Mouse (Mus musculus) lung, adult 2 months (tissue): Measurements from ENCODE around the gene Sh3glb1. TPM values are rescaled to one million over a fixed set of nuclear protein-coding genes. Genes with fewer than 3 reads are reported as not detected.

Source experiments
- DNase-seq: peaks from one replicate; pipeline ENCODE4 v3.0.0; 2022
- H3K4me1 ChIP-seq: fragments of 200-500 bp; 2 replicates; pipeline ENCODE4 v1.6.1; 2011; ENCODE audit warnings: low read length; ENCODE audit not compliant: control insufficient read depth, insufficient read depth
- H3K4me3 ChIP-seq: fragments of 200-500 bp; replicated peaks from 2 replicates; pipeline ENCODE3; 2011; ENCODE audit warnings: low read depth, mild to moderate bottlenecking, control low read depth, low read length; ENCODE audit errors: extremely low read depth
- CTCF ChIP-seq: fragments of 200-500 bp; IDR thresholded peaks from 2 replicates; pipeline ENCODE4 v1.5.1; 2011; ENCODE audit warnings: mild to moderate bottlenecking, low read length, control low read depth; ENCODE audit not compliant: insufficient read depth
- POLR2A ChIP-seq: fragments of 200-500 bp; IDR thresholded peaks from 2 replicates; pipeline ENCODE4 v1.6.1; 2011; ENCODE audit warnings: low read depth, mild to moderate bottlenecking, control low read depth, low read length, borderline replicate concordance; ENCODE audit errors: extremely low read depth
- WGBS: fragments of 180-500 bp; shearing (Covaris S2); methylation state at CpG from one replicate; pipeline ENCODE4 v1.1.7; 2018; 5-methylcytosine and 5-hydroxymethylcytosine counted together
- polyA plus RNA-seq: library from polyadenylated mRNA; depleted of rRNA; stranded (reverse); fragments of >200 nt; gene quantifications from 2 replicates; pipeline ENCODE4 v1.2.3, GENCODE M21; 2012

Sh3glb1 gene
- polyA plus RNA-seq, 1 experiment = 26.2 TPM

GRCm38 (mm10) chr3:144676249-144676648 is 43.9 kb downstream of the Sh3glb1 start:
- TF ChIP-seq CTCF (no peak), POLR2A (no peak)
- Histone ChIP-seq H3K4me3 (no peak overlapping the region), H3K4me1 (no peaks in the 10 kb centered on the region)
- no peak for DNase-seq
- 81% methylated on average over 9 of the region's 9 CpGs for WGBS

- 63% methylated on average over 8 of the region's 8 CpGs for WGBS
- Histone ChIP-seq H3K4me1 (no peaks in the 10 kb centered on the region), H3K4me3 (no peak overlapping the region)
- no peak for TF ChIP-seq POLR2A
- TF ChIP-seq CTCF = no peak
- DNase-seq = no peak
Observed at GRCm38 (mm10) chr3:144672016-144672415, 48.1 kb downstream of the Sh3glb1 start.

GRCm38 (mm10) chr3:144669944-144670874 is 49.9 kb downstream of the Sh3glb1 start:
- 61% methylated on average over 14 of the region's 14 CpGs for WGBS
- Histone ChIP-seq H3K4me1 (peaks cover under 1% of the 10 kb centered on the region; the same call in 1 of the 2 replicates), H3K4me3 (no peak overlapping the region)
- no peak for DNase-seq
- no peak for TF ChIP-seq CTCF

- peaks cover 3% of the 10 kb centered on the region for H3K4me1 ChIP-seq
Observed at GRCm38 (mm10) chr3:144669457-144669864, 50.7 kb downstream of the Sh3glb1 start.

GRCm38 (mm10) chr3:144668949-144669348 is 51.2 kb downstream of the Sh3glb1 start:
- no peak for TF ChIP-seq POLR2A
- no peak for TF ChIP-seq CTCF
- no peak overlapping the region for H3K4me3 ChIP-seq
- H3K4me1 ChIP-seq = peaks cover 3% of the 10 kb centered on the region
- no peak for DNase-seq
- 57% methylated on average over 2 of the region's 2 CpGs for WGBS

More at GRCm38 (mm10) chr3:144669457-144669864, 50.7 kb downstream of the Sh3glb1 start:
- 73% methylated on average over 11 of the region's 11 CpGs for WGBS
- no peak for TF ChIP-seq POLR2A
- TF ChIP-seq CTCF = no peak
- no peak for DNase-seq
- no peak overlapping the region for H3K4me3 ChIP-seq

GRCm38 (mm10) chr3:144668039-144668438 is 52.1 kb downstream of the Sh3glb1 start:
- no peak for DNase-seq
- Histone ChIP-seq H3K4me3 (no peak overlapping the region), H3K4me1 (peaks cover 3% of the 10 kb centered on the region)
- 87% methylated on average over 9 of the region's 9 CpGs for WGBS
- TF ChIP-seq CTCF (no peak), POLR2A (no peak)

- Histone ChIP-seq H3K4me1 (peaks cover 3% of the 10 kb centered on the region), H3K4me3 (no peak overlapping the region)
- DNase-seq = no peak
- 32% methylated on average over 22 of the region's 22 CpGs for WGBS
- TF ChIP-seq POLR2A (no peak), CTCF (no peak)
Observed at GRCm38 (mm10) chr3:144664363-144665299, 55.5 kb downstream of the Sh3glb1 start.

GRCm38 (mm10) chr3:144663415-144664093 is 56.6 kb downstream of the Sh3glb1 start:
- WGBS = 92% methylated on average over 7 of the region's 7 CpGs

GRCm38 (mm10) chr3:144662215-144662852 is 57.8 kb downstream of the Sh3glb1 start:
- Histone ChIP-seq H3K4me3 (no peak overlapping the region), H3K4me1 (peaks cover 3% of the 10 kb centered on the region)
- 70% methylated on average over 8 of the region's 8 CpGs for WGBS
- TF ChIP-seq POLR2A = no peak
- no peak for TF ChIP-seq CTCF
- DNase-seq = no peak

More at GRCm38 (mm10) chr3:144663415-144664093, 56.6 kb downstream of the Sh3glb1 start:
- Histone ChIP-seq H3K4me1 (peaks cover 3% of the 10 kb centered on the region), H3K4me3 (no peak overlapping the region)
- no peak for DNase-seq
- TF ChIP-seq POLR2A (no peak), CTCF (no peak)
